Mouse (Mus musculus): ENCODE measurements at regions not wholly inside any gene's neighbourhood (a gene's known extent, or its start where the extent isn't known, plus 50 kb on each side); places are given as distances from the start of the nearest gene placed in this dataset.
"Not testable (repeated sequence)": the region's sequence is repeated elsewhere in the genome, so short reads cannot be mapped to it uniquely, and the experiment has no call there.

DNA sequence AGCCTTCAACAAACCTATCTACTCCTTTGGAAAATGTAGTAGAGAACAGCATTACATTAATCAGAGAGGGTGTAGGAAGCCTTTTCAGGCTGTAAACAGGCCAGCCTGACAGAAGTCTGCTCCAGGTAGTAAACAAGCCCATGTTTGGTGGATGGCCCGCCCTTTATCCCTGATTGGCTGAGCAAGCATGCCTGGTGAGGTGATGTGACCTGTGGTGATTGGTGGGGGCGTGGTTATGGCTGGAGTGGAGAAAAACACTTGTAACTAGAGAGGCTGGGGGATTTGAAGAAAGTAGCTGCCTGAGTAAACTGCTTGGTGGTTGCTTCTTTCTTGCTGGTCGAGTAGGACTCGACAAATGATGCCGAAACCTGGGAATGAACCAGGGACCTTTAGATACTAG, 621.3 kb upstream of the Dsel start:
- not testable (repeated sequence) for TF ChIP-seq POLR2A (IDR thresholded peaks at IDR 0.05; ENCODE audit: low read depth, low read length); CTCF (conservative IDR thresholded peaks at IDR 0.05; ENCODE audit: insufficient read depth, insufficient read length, low read depth, low read length)

Measured in kidney, adult 2 months (tissue).